Mouse (Mus musculus): ENCODE data around the gene Myrip.

GRCm38 (mm10) chr9:120283556-120283955 lies 17.8 kb upstream of the Myrip start:
- TF ChIP-seq CTCF (IDR thresholded peaks at IDR 0.05; ENCODE audit: low read depth, low read length) (no peak), GATA1 (IDR thresholded peaks at IDR 0.05; ENCODE audit: borderline replicate concordance, low read length) (no peak), TAL1 (conservative IDR thresholded peaks at IDR 0.05; ENCODE audit: low read depth, low read length) (no peak)
